Mouse (Mus musculus) liver, embryonic 14.5 days (tissue): ENCODE data around the gene Mboat2. TPM values are rescaled to one million over a fixed set of nuclear protein-coding genes. Genes with fewer than 3 reads are reported as not detected.

ENCODE experiments used
- ATAC-seq: fragments of 200-750 bp; cut with Nextera tagmentation; 2 replicates; pipeline ENCODE4 v1.8.0; 2017; ENCODE audit warnings: moderate number of reproducible peaks, mild to moderate bottlenecking, moderate library complexity; ENCODE audit not compliant: insufficient read depth
- DNase-seq, 3 experiments: peaks; one replicate each; pipeline ENCODE4 v3.0.0-alpha.2; 2012 to 2013; ENCODE audit warnings: low read depth in 3 of 3, low spot score in 3 of 3
- H3K27ac ChIP-seq: fragments of 300-500 bp; sonication (generic); 2 replicates; pipeline ENCODE4 v1.5.1; 2014; ENCODE audit warnings: moderate library complexity, mild to moderate bottlenecking, control low read depth, inconsistent platforms
- H3K27me3 ChIP-seq: fragments of 300-500 bp; sonication (generic); 2 replicates; pipeline ENCODE4 v1.6.1; 2014; ENCODE audit warnings: mild to moderate bottlenecking, low read length, moderate library complexity; ENCODE audit not compliant: control insufficient read depth, insufficient read depth
- H3K36me3 ChIP-seq: fragments of 300-500 bp; sonication (generic); replicated peaks from 2 replicates; pipeline ENCODE4 v1.6.1; 2014; ENCODE audit warnings: low read depth; ENCODE audit not compliant: control insufficient read depth, insufficient read depth
- H3K4me1 ChIP-seq, 2 experiments: fragments of 200-500 bp in 1 of 2; fragments of 300-500 bp in 1 of 2; sonication (generic) in 1 of 2; replicated peaks; 2 replicates each; pipeline ENCODE4 v1.6.1; 2012 to 2014; ENCODE audit warnings: antibody characterized with exemption in 1 of 2, inconsistent platforms in 1 of 2, low read length in 1 of 2; ENCODE audit not compliant: control insufficient read depth in 2 of 2, insufficient read depth in 2 of 2
- H3K4me2 ChIP-seq: fragments of 300-500 bp; sonication (generic); 2 replicates; pipeline ENCODE4 v1.6.1; 2014; ENCODE audit warnings: low read depth, mild to moderate bottlenecking, control low read depth, moderate library complexity
- H3K4me3 ChIP-seq, 2 experiments: fragments of 200-500 bp in 1 of 2; fragments of 300-500 bp in 1 of 2; sonication (generic) in 1 of 2; 2 replicates each; pipeline ENCODE4 v1.5.1; 2012 to 2014; ENCODE audit warnings: low read depth in 2 of 2, low read length in 2 of 2, mild to moderate bottlenecking in 2 of 2, control low read depth in 1 of 2, inconsistent platforms in 1 of 2, moderate library complexity in 1 of 2; ENCODE audit not compliant: insufficient read depth in 1 of 2
- H3K9ac ChIP-seq: fragments of 300-500 bp; sonication (generic); replicated peaks from 2 replicates; pipeline ENCODE4 v1.6.1; 2014; ENCODE audit warnings: mild to moderate bottlenecking, control low read depth, moderate library complexity
- H3K9me3 ChIP-seq: fragments of 300-500 bp; sonication (generic); 2 replicates; pipeline ENCODE4 v1.6.1; 2016; ENCODE audit warnings: low read length, mixed read lengths; ENCODE audit not compliant: control insufficient read depth
- CTCF ChIP-seq: IDR thresholded peaks from 2 replicates; pipeline ENCODE4 v1.5.1; 2016; ENCODE audit warnings: antibody characterized with exemption, low read depth, control low read depth
- EP300 ChIP-seq: IDR thresholded peaks from 2 replicates; pipeline ENCODE4 v1.6.1; 2016; ENCODE audit warnings: antibody characterized with exemption, low read depth
- WGBS: fragments of 180-500 bp; shearing (Covaris S2); extraction: QIAGEN DNeasy Blood & Tissue Kit; methylation state at CpG from one replicate; pipeline ENCODE4 v1.1.7; 2014; ENCODE audit not compliant: insufficient replicate concordance; 5-methylcytosine and 5-hydroxymethylcytosine counted together
- polyA plus RNA-seq, 2 experiments: library from polyadenylated mRNA; depleted of rRNA in 1 of 2; stranded (reverse) in 1 of 2; unstranded in 1 of 2; fragments of >200 nt; fragmentation: Nextera tagmentation in 1 of 2; extraction: Ambion mirVana in 1 of 2; gene quantifications; 2 replicates each; pipeline versions ENCODE4 v1.2.1 to v1.2.3; 2012 to 2014

Mboat2 gene
- polyA plus RNA-seq, 2 experiments: 1.3 to 3.6 TPM

DNA sequence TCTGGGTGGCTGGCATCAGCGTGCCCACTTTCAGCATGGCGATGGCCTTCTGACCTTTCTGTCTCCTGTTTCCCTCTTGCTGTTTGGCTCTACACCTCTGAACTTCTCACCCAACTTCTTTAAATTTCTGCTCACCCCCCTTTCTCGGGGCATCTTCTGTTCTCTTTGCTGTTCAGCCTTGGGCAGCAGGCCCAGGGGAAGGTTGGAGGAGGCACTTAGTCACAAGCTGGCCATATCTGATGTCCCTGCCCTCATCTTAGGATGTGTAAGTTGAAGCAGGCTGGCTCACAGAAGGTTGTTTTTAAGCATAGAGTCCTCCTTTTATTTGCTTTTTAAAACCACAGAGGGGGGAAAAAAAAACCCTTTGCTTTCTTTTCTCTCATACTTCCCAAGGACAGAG lies 103.3 kb downstream of the Mboat2 start:
- no peak for TF ChIP-seq EP300
- TF ChIP-seq CTCF: no peak
- Histone ChIP-seq H3K9me3 (no peaks in the 10 kb centered on the region), H3K4me2 (no peak overlapping the region), H3K4me3 (no peak overlapping the region), H3K27ac (no peak overlapping the region), H3K4me1 (peaks cover 12 to 16% of the 10 kb centered on the region in 2 experiments), H3K9ac (no peak overlapping the region), H3K27me3 (no peaks in the 10 kb centered on the region), H3K36me3 (no peaks in the 10 kb centered on the region)
- DNase-seq: no peak
- no peak for ATAC-seq
- WGBS: 71% methylated on average over 3 of the region's 3 CpGs

DNA sequence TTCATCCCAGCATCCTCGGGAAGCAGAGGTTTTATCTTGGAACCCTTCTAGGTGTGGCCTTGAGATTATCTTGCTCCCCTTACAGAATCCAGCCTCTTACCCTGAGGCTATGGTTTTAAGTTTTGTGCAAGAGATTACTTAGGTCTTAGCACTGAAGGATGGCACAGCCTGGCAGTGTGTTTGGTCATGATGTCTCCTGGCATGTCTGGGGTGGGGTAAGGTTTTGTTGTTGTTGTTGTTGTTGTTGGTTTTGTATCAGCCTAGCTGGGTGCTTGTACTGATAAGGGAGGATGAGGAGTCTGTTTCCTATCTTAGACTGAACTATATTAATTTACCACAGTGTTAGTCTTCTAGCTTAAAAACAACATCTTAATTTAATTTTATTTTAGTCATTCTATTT lies 105.6 kb downstream of the Mboat2 start:
- ATAC-seq: no peak
- no peak overlapping the region for H3K4me2 ChIP-seq
- H3K4me3 ChIP-seq: no peak overlapping the region
- 7% methylated on average over 1 of the region's 1 CpGs for WGBS
- H3K27ac ChIP-seq: no peak overlapping the region
- no peaks in the 10 kb centered on the region for H3K36me3 ChIP-seq
- H3K9ac ChIP-seq: no peak overlapping the region
- peaks cover 4 to 12% of the 10 kb centered on the region in 2 experiments for H3K4me1 ChIP-seq
- peak in 1 of 3 experiments; percentile 20 for DNase-seq
- no peaks in the 10 kb centered on the region for H3K27me3 ChIP-seq
- TF ChIP-seq CTCF (no peak), EP300 (no peak)
- H3K9me3 ChIP-seq: no peaks in the 10 kb centered on the region

DNA sequence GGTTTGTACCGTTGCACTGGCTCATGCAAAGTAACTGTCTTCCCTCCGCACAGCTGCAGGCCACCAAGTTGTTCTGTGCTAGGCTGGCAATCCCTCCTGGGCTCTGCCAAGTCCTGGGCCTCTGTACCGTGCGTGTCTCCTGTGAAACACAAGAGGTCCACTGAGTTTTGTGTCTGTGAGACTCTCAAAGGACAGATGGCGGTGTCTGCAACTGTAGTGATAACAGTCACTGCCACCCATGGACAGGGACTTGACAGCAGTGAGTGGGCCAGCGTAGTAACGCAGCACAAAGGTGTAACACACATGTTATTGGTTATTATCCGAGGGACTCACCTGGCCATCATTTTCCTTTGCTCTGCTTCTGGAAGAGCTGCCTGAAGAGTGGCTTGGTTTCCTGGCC lies 108.7 kb downstream of the Mboat2 start:
- no peak overlapping the region for H3K4me2 ChIP-seq
- H3K27me3 ChIP-seq: no peaks in the 10 kb centered on the region
- no peaks in the 10 kb centered on the region for H3K9me3 ChIP-seq
- TF ChIP-seq EP300: no peak
- no peak for TF ChIP-seq CTCF
- H3K9ac ChIP-seq: no peak overlapping the region
- no peak for ATAC-seq
- DNase-seq: peak in 2 of 3 experiments; percentile 68 to 76
- H3K27ac ChIP-seq: no peak overlapping the region
- 55% methylated on average over 8 of the region's 8 CpGs for WGBS
- H3K4me3 ChIP-seq: no peak overlapping the region
- peaks cover 21 to 31% of the 10 kb centered on the region in 2 experiments for H3K4me1 ChIP-seq
- no peaks in the 10 kb centered on the region for H3K36me3 ChIP-seq

DNA sequence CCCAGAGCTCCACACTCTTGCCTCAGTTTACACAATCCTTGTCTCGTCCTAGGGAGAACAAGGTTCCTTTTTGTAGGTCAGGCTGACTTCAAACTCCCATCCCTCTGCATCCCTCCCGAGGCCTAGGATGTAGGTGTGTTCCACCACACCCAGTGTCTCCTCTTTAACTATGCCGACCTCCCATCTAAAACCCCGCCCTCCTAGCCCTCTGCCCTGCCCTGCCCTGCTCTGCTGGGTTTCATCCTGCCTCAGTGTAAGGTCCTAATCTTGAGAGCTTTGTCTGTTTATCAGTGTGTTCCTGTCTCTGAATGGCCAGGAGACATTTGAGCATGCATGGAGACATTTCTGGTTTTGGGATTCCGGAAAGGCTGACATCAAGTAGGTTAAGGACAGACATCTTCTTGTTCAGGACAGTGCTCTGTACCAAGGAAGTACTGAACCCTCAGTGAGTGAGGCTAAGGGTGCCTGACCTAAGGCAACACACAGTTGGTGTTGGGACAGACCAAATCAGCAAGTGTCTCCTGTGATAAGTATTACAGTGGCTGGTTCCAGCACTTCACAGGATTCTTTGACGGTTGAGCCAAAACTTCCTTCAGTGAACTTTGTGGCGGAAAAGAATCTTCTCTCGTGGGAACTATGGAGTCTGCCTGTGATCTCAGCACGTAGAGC lies 112.1 kb downstream of the Mboat2 start:
- Histone ChIP-seq H3K27me3 (no peaks in the 10 kb centered on the region), H3K4me3 (no peak overlapping the region), H3K9me3 (no peaks in the 10 kb centered on the region), H3K36me3 (no peaks in the 10 kb centered on the region), H3K9ac (no peak overlapping the region), H3K4me2 (peak overlapping the region; percentile 39), H3K27ac (peak overlapping the region; percentile 64), H3K4me1 (peaks cover 17 to 27% of the 10 kb centered on the region in 2 experiments)
- DNase-seq (peak; percentile 49 to 59 (median 52)), ATAC-seq (peak; percentile 94)
- WGBS: 42% methylated on average over 9 of the region's 9 CpGs
- TF ChIP-seq EP300 (peak; percentile 15; the same call in 1 of the 2 replicates), CTCF (no peak)

DNA sequence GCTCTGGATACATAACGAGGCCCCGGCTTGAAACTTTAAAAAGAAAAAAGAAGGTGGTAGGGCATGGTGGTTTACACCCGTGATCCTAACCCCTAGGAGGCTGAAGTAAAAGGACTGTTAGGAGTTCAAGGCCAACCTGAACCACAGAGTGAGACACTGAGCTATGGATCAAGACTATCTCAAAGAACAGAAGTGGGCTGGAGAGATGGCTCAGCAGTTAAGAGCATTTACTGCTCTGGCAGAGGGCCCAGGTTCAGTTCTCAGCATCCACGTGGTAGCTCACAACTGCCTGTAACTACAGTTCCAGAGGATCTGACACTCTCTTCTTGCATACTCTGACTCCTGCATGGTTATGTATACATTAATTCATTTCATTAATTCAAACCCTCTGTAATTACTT lies 112.7 kb downstream of the Mboat2 start:
- 41% methylated on average over 4 of the region's 4 CpGs for WGBS
- no peaks in the 10 kb centered on the region for H3K27me3 ChIP-seq
- DNase-seq (peak in 2 of 3 experiments; percentile 32 to 37), ATAC-seq (peak; percentile 58; the same call in 1 of the 2 replicates)
- TF ChIP-seq CTCF (no peak), EP300 (peak; percentile 58)
- no peak overlapping the region for H3K4me3 ChIP-seq
- H3K36me3 ChIP-seq: no peaks in the 10 kb centered on the region
- H3K4me2 ChIP-seq: no peak overlapping the region
- H3K9ac ChIP-seq: no peak overlapping the region
- H3K27ac ChIP-seq: peak overlapping the region; percentile 0
- H3K9me3 ChIP-seq: no peaks in the 10 kb centered on the region
- peaks cover 17 to 27% of the 10 kb centered on the region in 2 experiments for H3K4me1 ChIP-seq
